Mouse (Mus musculus): Measurements from ENCODE around the gene Scaf4.

Gene Scaf4

GRCm38 (mm10) chr16:90283905-90284891 lies at the start of gene Scaf4:
TSS of gene Scaf4 (minus strand) at chr16:90284503.
- in situ Hi-C loops (cut with MboI; ENCODE audit: low sequenced_read_pairs) = no loop called here

- in situ Hi-C loops (cut with MboI; ENCODE audit: low sequenced_read_pairs) = no loop called here
These were observed 48.2 kb upstream of the Scaf4 start for GRCm38 (mm10) chr16:90332553-90332952.

- in situ Hi-C loops (cut with MboI; ENCODE audit: low sequenced_read_pairs) = no loop called here
These were observed 46.7 kb upstream of the Scaf4 start for GRCm38 (mm10) chr16:90330979-90331378.

GRCm38 (mm10) chr16:90329511-90329910 lies 45.2 kb upstream of the Scaf4 start:
- in situ Hi-C loops (cut with MboI; ENCODE audit: low sequenced_read_pairs) = no loop called here

- in situ Hi-C loops (cut with MboI; ENCODE audit: low sequenced_read_pairs) = no loop called here
These were observed 38.7 kb upstream of the Scaf4 start for GRCm38 (mm10) chr16:90322850-90323528.

- in situ Hi-C loops (cut with MboI; ENCODE audit: low sequenced_read_pairs) = no loop called here
These were observed 35.0 kb upstream of the Scaf4 start for GRCm38 (mm10) chr16:90319321-90319720.

- in situ Hi-C loops (cut with MboI; ENCODE audit: low sequenced_read_pairs) = no loop called here
These were observed 34.1 kb upstream of the Scaf4 start for GRCm38 (mm10) chr16:90318372-90318926.

- in situ Hi-C loops (cut with MboI; ENCODE audit: low sequenced_read_pairs) = no loop called here
These were observed 33.5 kb upstream of the Scaf4 start for GRCm38 (mm10) chr16:90317777-90318176.

- in situ Hi-C loops (cut with MboI; ENCODE audit: low sequenced_read_pairs) = no loop called here
These were observed 31.6 kb upstream of the Scaf4 start for GRCm38 (mm10) chr16:90315881-90316280.

- in situ Hi-C loops (cut with MboI; ENCODE audit: low sequenced_read_pairs) = no loop called here
These were observed 28.3 kb upstream of the Scaf4 start for GRCm38 (mm10) chr16:90312449-90313082.

- in situ Hi-C loops (cut with MboI; ENCODE audit: low sequenced_read_pairs) = no loop called here
These were observed 26.3 kb upstream of the Scaf4 start for GRCm38 (mm10) chr16:90310488-90311135.

GRCm38 (mm10) chr16:90309784-90310183 lies 25.5 kb upstream of the Scaf4 start:
- in situ Hi-C loops (cut with MboI; ENCODE audit: low sequenced_read_pairs) = no loop called here

GRCm38 (mm10) chr16:90303988-90304299 lies 19.6 kb upstream of the Scaf4 start:
- in situ Hi-C loops (cut with MboI; ENCODE audit: low sequenced_read_pairs) = no loop called here

GRCm38 (mm10) chr16:90303286-90303987 lies 19.1 kb upstream of the Scaf4 start:
- in situ Hi-C loops (cut with MboI; ENCODE audit: low sequenced_read_pairs) = no loop called here

GRCm38 (mm10) chr16:90301706-90302105 lies 17.4 kb upstream of the Scaf4 start:
- in situ Hi-C loops (cut with MboI; ENCODE audit: low sequenced_read_pairs) = no loop called here

- in situ Hi-C loops (cut with MboI; ENCODE audit: low sequenced_read_pairs) = no loop called here
These were observed 16.6 kb upstream of the Scaf4 start for GRCm38 (mm10) chr16:90300896-90301295.

- in situ Hi-C loops (cut with MboI; ENCODE audit: low sequenced_read_pairs) = no loop called here
These were observed 15.3 kb upstream of the Scaf4 start for GRCm38 (mm10) chr16:90299591-90299990.

- in situ Hi-C loops (cut with MboI; ENCODE audit: low sequenced_read_pairs) = no loop called here
These were observed 14.4 kb upstream of the Scaf4 start for GRCm38 (mm10) chr16:90298426-90299300.
